Mouse (Mus musculus) v-Abl transformed pro-B cells (cell line): ENCODE measurements around the gene Cttnbp2nl.

Experiments used
- in situ Hi-C, 2 experiments: fragments of 400-800 bp; cut with MboI; formaldehyde crosslinking; loops; one replicate each; pipeline ENCODE4 v1.15.1; 2025; ENCODE audit not compliant: unreplicated experiment in 2 of 2

Cttnbp2nl gene

GRCm38 (mm10) chr3:105060992-105061391, 8.0 kb upstream of the Cttnbp2nl start:
- in situ Hi-C loops, result loop anchor here (5.0 to 25.0 kb wide), 5 partner anchors 189 to 1049 kb away; partner anchors contain the start of genes Capza1 (in 1 of the 2) and St7l (in 1 of the 2)

GRCm38 (mm10) chr3:105059911-105060310, 7.0 kb upstream of the Cttnbp2nl start:
- in situ Hi-C loops, result loop anchor here (5.0 to 25.0 kb wide), 6 partner anchors 188 to 1048 kb away; partner anchors contain the start of genes Capza1 (in 1 of the 2) and St7l (in 1 of the 2)

GRCm38 (mm10) chr3:105058627-105059513, 5.9 kb upstream of the Cttnbp2nl start:
- in situ Hi-C loops, result loop anchor here (10.0 to 25.0 kb wide), 2 partner anchors 344 to 1047 kb away; no protein-coding TSS in a partner anchor

GRCm38 (mm10) chr3:105055666-105056065, 2.7 kb upstream of the Cttnbp2nl start:
- in situ Hi-C loops, result loop anchor here (10.0 to 25.0 kb wide), 2 partner anchors 341 to 1043 kb away; no protein-coding TSS in a partner anchor

GRCm38 (mm10) chr3:105054952-105055351, 2.0 kb upstream of the Cttnbp2nl start:
- in situ Hi-C loops, result loop anchor here (5.0 to 25.0 kb wide), 3 partner anchors 283 to 1043 kb away; no protein-coding TSS in a partner anchor

- in situ Hi-C loops, result loop anchor here (5.0 to 25.0 kb wide), 3 partner anchors 281 to 1041 kb away; no protein-coding TSS in a partner anchor
Measured at GRCm38 (mm10) chr3:105053698-105054001, 704 bp upstream of the Cttnbp2nl start.

- in situ Hi-C loops, result loop anchor here (5.0 to 25.0 kb wide), 3 partner anchors 280 to 1040 kb away; no protein-coding TSS in a partner anchor
Measured at GRCm38 (mm10) chr3:105052171-105052936, 592 bp downstream of the Cttnbp2nl start.

GRCm38 (mm10) chr3:105051103-105051502, 1.8 kb downstream of the Cttnbp2nl start:
- in situ Hi-C loops, result loop anchor here (5.0 to 25.0 kb wide), 3 partner anchors 279 to 1039 kb away; no protein-coding TSS in a partner anchor

- in situ Hi-C loops, result loop anchor here (5.0 to 25.0 kb wide), 3 partner anchors 278 to 1038 kb away; no protein-coding TSS in a partner anchor
Measured at GRCm38 (mm10) chr3:105049848-105050247, 3.1 kb downstream of the Cttnbp2nl start.

- in situ Hi-C loops, result no loop called here
Measured at GRCm38 (mm10) chr3:105047616-105048015, 5.3 kb downstream of the Cttnbp2nl start.

GRCm38 (mm10) chr3:105046870-105047269, 6.1 kb downstream of the Cttnbp2nl start:
- in situ Hi-C loops, result no loop called here

GRCm38 (mm10) chr3:105043746-105044145, 9.2 kb downstream of the Cttnbp2nl start:
- in situ Hi-C loops, result no loop called here

GRCm38 (mm10) chr3:105040983-105041625, 11.8 kb downstream of the Cttnbp2nl start:
- in situ Hi-C loops, result no loop called here

- in situ Hi-C loops, result no loop called here
Measured at GRCm38 (mm10) chr3:105040002-105040401, 12.9 kb downstream of the Cttnbp2nl start.

GRCm38 (mm10) chr3:105037240-105037770, 15.6 kb downstream of the Cttnbp2nl start:
- in situ Hi-C loops, result no loop called here

GRCm38 (mm10) chr3:105036281-105036847, 16.6 kb downstream of the Cttnbp2nl start:
- in situ Hi-C loops, result no loop called here

GRCm38 (mm10) chr3:105023371-105024005, 29.5 kb downstream of the Cttnbp2nl start:
- in situ Hi-C loops, result no loop called here

GRCm38 (mm10) chr3:105019826-105020692, 32.9 kb downstream of the Cttnbp2nl start:
- in situ Hi-C loops, result no loop called here
